Mouse (Mus musculus): ENCODE results near the gene Stxbp3. TPM values are rescaled to one million over a fixed set of nuclear protein-coding genes. Genes with fewer than 3 reads are reported as not detected.
"Not testable (repeated sequence)": the region's sequence is repeated elsewhere in the genome, so short reads cannot be mapped to it uniquely, and the experiment has no call there.

Stxbp3 gene
- polyA plus RNA-seq, 1 experiment from 2014 or later, result 16.7 TPM

GRCm38 (mm10) chr3:108880544-108881507 lies 40.5 kb upstream of the Stxbp3 start:
- WGBS, result 48% methylated on average over 28 of the region's 28 CpGs
- H3K27ac ChIP-seq (ENCODE audit: low read depth, low read length), result no peak overlapping the region
- no peaks in the 10 kb centered on the region for H3K36me3 ChIP-seq (ENCODE audit: control insufficient read depth, insufficient read depth, low read length)
- no peak overlapping the region for H3K4me3 ChIP-seq (ENCODE audit: low read length)
- H3K9ac ChIP-seq (ENCODE audit: low read depth, low read length), result no peak overlapping the region
- 0 out of 2 replicates have a peak, but pooled peaks cover 2% of the 10 kb centered on the region for H3K4me1 ChIP-seq (ENCODE audit: control insufficient read depth, insufficient read depth, low read depth, low read length)
- no peak overlapping the region for H3K4me2 ChIP-seq (ENCODE audit: low read length)
- H3K9me3 ChIP-seq (ENCODE audit: control insufficient read depth, low read length), result no peaks in the 10 kb centered on the region
- H3K27me3 ChIP-seq (replicated peaks; ENCODE audit: control insufficient read depth, insufficient read depth, low read length), result no peaks in the 10 kb centered on the region
- no peak for ATAC-seq

- Histone ChIP-seq H3K27ac (ENCODE audit: low read depth, low read length) (no peak overlapping the region), H3K9me3 (ENCODE audit: control insufficient read depth, low read length) (no peaks in the 10 kb centered on the region), H3K4me3 (ENCODE audit: low read length) (no peak overlapping the region), H3K4me2 (ENCODE audit: low read length) (no peak overlapping the region), H3K27me3 (replicated peaks; ENCODE audit: control insufficient read depth, insufficient read depth, low read length) (no peaks in the 10 kb centered on the region), H3K36me3 (ENCODE audit: control insufficient read depth, insufficient read depth, low read length) (no peaks in the 10 kb centered on the region), H3K4me1 (ENCODE audit: control insufficient read depth, insufficient read depth, low read depth, low read length) (0 out of 2 replicates have a peak, but pooled peaks cover 2% of the 10 kb centered on the region), H3K9ac (ENCODE audit: low read depth, low read length) (no peak overlapping the region)
- 59% methylated on average over 5 of the region's 5 CpGs for WGBS
- no peak for ATAC-seq
Measured at GRCm38 (mm10) chr3:108879836-108880435, 39.6 kb upstream of the Stxbp3 start.

GRCm38 (mm10) chr3:108879129-108879528 lies 38.8 kb upstream of the Stxbp3 start:
- H3K4me3 ChIP-seq (ENCODE audit: low read length), result no peak overlapping the region
- no peak overlapping the region for H3K27ac ChIP-seq (ENCODE audit: low read depth, low read length)
- WGBS, result 44% methylated on average over 2 of the region's 2 CpGs
- no peaks in the 10 kb centered on the region for H3K27me3 ChIP-seq (replicated peaks; ENCODE audit: control insufficient read depth, insufficient read depth, low read length)
- no peaks in the 10 kb centered on the region for H3K36me3 ChIP-seq (ENCODE audit: control insufficient read depth, insufficient read depth, low read length)
- no peak for ATAC-seq
- no peak overlapping the region for H3K4me2 ChIP-seq (ENCODE audit: low read length)
- no peak overlapping the region for H3K9ac ChIP-seq (ENCODE audit: low read depth, low read length)
- no peaks in the 10 kb centered on the region for H3K9me3 ChIP-seq (ENCODE audit: control insufficient read depth, low read length)
- 0 out of 2 replicates have a peak, but pooled peaks cover 2% of the 10 kb centered on the region for H3K4me1 ChIP-seq (ENCODE audit: control insufficient read depth, insufficient read depth, low read depth, low read length)

- no peak overlapping the region for H3K4me3 ChIP-seq (ENCODE audit: low read length)
- no peak overlapping the region for H3K9ac ChIP-seq (ENCODE audit: low read depth, low read length)
- no peaks in the 10 kb centered on the region for H3K4me1 ChIP-seq (ENCODE audit: control insufficient read depth, insufficient read depth, low read depth, low read length)
- H3K36me3 ChIP-seq (ENCODE audit: control insufficient read depth, insufficient read depth, low read length), result no peaks in the 10 kb centered on the region
- H3K4me2 ChIP-seq (ENCODE audit: low read length), result no peak overlapping the region
- H3K27ac ChIP-seq (ENCODE audit: low read depth, low read length), result no peak overlapping the region
- no peaks in the 10 kb centered on the region; the same call in 1 of the 2 replicates for H3K9me3 ChIP-seq (ENCODE audit: control insufficient read depth, low read length)
- 81% methylated on average over 6 of the region's 6 CpGs for WGBS
- ATAC-seq, result no peak
- no peaks in the 10 kb centered on the region for H3K27me3 ChIP-seq (replicated peaks; ENCODE audit: control insufficient read depth, insufficient read depth, low read length)
Measured at GRCm38 (mm10) chr3:108870631-108871030, 30.3 kb upstream of the Stxbp3 start.

GRCm38 (mm10) chr3:108867449-108867848 lies 27.1 kb upstream of the Stxbp3 start:
- ATAC-seq, result no peak
- Histone ChIP-seq H3K27ac (ENCODE audit: low read depth, low read length) (no peak overlapping the region), H3K4me2 (ENCODE audit: low read length) (no peak overlapping the region), H3K27me3 (replicated peaks; ENCODE audit: control insufficient read depth, insufficient read depth, low read length) (no peaks in the 10 kb centered on the region), H3K4me1 (ENCODE audit: control insufficient read depth, insufficient read depth, low read depth, low read length) (no peaks in the 10 kb centered on the region), H3K36me3 (ENCODE audit: control insufficient read depth, insufficient read depth, low read length) (no peaks in the 10 kb centered on the region), H3K9ac (ENCODE audit: low read depth, low read length) (no peak overlapping the region), H3K9me3 (ENCODE audit: control insufficient read depth, low read length) (no peaks in the 10 kb centered on the region; the same call in 1 of the 2 replicates), H3K4me3 (ENCODE audit: low read length) (no peak overlapping the region)
- WGBS, result 96% methylated on average over 3 of the region's 3 CpGs

GRCm38 (mm10) chr3:108865676-108866075 lies 25.4 kb upstream of the Stxbp3 start:
- no peaks in the 10 kb centered on the region for H3K27me3 ChIP-seq (replicated peaks; ENCODE audit: control insufficient read depth, insufficient read depth, low read length)
- H3K4me3 ChIP-seq (ENCODE audit: low read length), result no peak overlapping the region
- WGBS, result 95% methylated on average over 3 of the region's 3 CpGs
- H3K9ac ChIP-seq (ENCODE audit: low read depth, low read length), result no peak overlapping the region
- no peak for ATAC-seq
- no peaks in the 10 kb centered on the region; the same call in 1 of the 2 replicates for H3K9me3 ChIP-seq (ENCODE audit: control insufficient read depth, low read length)
- no peaks in the 10 kb centered on the region for H3K36me3 ChIP-seq (ENCODE audit: control insufficient read depth, insufficient read depth, low read length)
- H3K4me1 ChIP-seq (ENCODE audit: control insufficient read depth, insufficient read depth, low read depth, low read length), result no peaks in the 10 kb centered on the region
- no peak overlapping the region for H3K4me2 ChIP-seq (ENCODE audit: low read length)
- H3K27ac ChIP-seq (ENCODE audit: low read depth, low read length), result no peak overlapping the region

- H3K4me3 ChIP-seq (ENCODE audit: low read length), result no peak overlapping the region
- H3K36me3 ChIP-seq (ENCODE audit: control insufficient read depth, insufficient read depth, low read length), result no peaks in the 10 kb centered on the region
- no peaks in the 10 kb centered on the region; the same call in 1 of the 2 replicates for H3K9me3 ChIP-seq (ENCODE audit: control insufficient read depth, low read length)
- H3K27ac ChIP-seq (ENCODE audit: low read depth, low read length), result no peak overlapping the region
- WGBS, result 35% methylated on average over 3 of the region's 3 CpGs
- no peaks in the 10 kb centered on the region for H3K27me3 ChIP-seq (replicated peaks; ENCODE audit: control insufficient read depth, insufficient read depth, low read length)
- H3K4me1 ChIP-seq (ENCODE audit: control insufficient read depth, insufficient read depth, low read depth, low read length), result no peaks in the 10 kb centered on the region
- H3K4me2 ChIP-seq (ENCODE audit: low read length), result no peak overlapping the region
- H3K9ac ChIP-seq (ENCODE audit: low read depth, low read length), result no peak overlapping the region
- no peak for ATAC-seq
Measured at GRCm38 (mm10) chr3:108865129-108865528, 24.8 kb upstream of the Stxbp3 start.

GRCm38 (mm10) chr3:108863091-108863490 lies 22.8 kb upstream of the Stxbp3 start:
- ATAC-seq, result no peak
- H3K4me1 ChIP-seq (ENCODE audit: control insufficient read depth, insufficient read depth, low read depth, low read length), result peaks cover 5% of the 10 kb centered on the region
- no peaks in the 10 kb centered on the region for H3K27me3 ChIP-seq (replicated peaks; ENCODE audit: control insufficient read depth, insufficient read depth, low read length)
- no peak overlapping the region for H3K27ac ChIP-seq (ENCODE audit: low read depth, low read length)
- H3K36me3 ChIP-seq (ENCODE audit: control insufficient read depth, insufficient read depth, low read length), result no peaks in the 10 kb centered on the region
- H3K4me2 ChIP-seq (ENCODE audit: low read length), result no peak overlapping the region
- H3K9ac ChIP-seq (ENCODE audit: low read depth, low read length), result no peak overlapping the region
- H3K9me3 ChIP-seq (ENCODE audit: control insufficient read depth, low read length), result no peaks in the 10 kb centered on the region
- 83% methylated on average over 10 of the region's 10 CpGs for WGBS
- H3K4me3 ChIP-seq (ENCODE audit: low read length), result no peak overlapping the region

- not testable (repeated sequence) for H3K4me2 ChIP-seq (ENCODE audit: low read length); H3K9me3 ChIP-seq (ENCODE audit: control insufficient read depth, low read length); H3K27ac ChIP-seq (ENCODE audit: low read depth, low read length); H3K27me3 ChIP-seq (replicated peaks; ENCODE audit: control insufficient read depth, insufficient read depth, low read length); H3K4me3 ChIP-seq (ENCODE audit: low read length); ATAC-seq; H3K36me3 ChIP-seq (ENCODE audit: control insufficient read depth, insufficient read depth, low read length); H3K9ac ChIP-seq (ENCODE audit: low read depth, low read length); H3K4me1 ChIP-seq (ENCODE audit: control insufficient read depth, insufficient read depth, low read depth, low read length)
- 87% methylated on average over 4 of the region's 4 CpGs for WGBS
Measured at GRCm38 (mm10) chr3:108862282-108862681, 22.0 kb upstream of the Stxbp3 start.

Data from hindbrain, embryonic 16.5 days (tissue).